Mouse (Mus musculus) frontal cortex, postnatal 25 days (tissue): Measurements from ENCODE around the gene Ghsr.
"Not testable (repeated sequence)": the region's sequence is repeated elsewhere in the genome, so short reads cannot be mapped to it uniquely, and the experiment has no call there.

Experiments
- DNase-seq, 2 experiments: peaks; one replicate each; pipeline ENCODE4 v3.0.0; 2022; ENCODE audit warnings: low spot score in 2 of 2

Gene Ghsr

DNA sequence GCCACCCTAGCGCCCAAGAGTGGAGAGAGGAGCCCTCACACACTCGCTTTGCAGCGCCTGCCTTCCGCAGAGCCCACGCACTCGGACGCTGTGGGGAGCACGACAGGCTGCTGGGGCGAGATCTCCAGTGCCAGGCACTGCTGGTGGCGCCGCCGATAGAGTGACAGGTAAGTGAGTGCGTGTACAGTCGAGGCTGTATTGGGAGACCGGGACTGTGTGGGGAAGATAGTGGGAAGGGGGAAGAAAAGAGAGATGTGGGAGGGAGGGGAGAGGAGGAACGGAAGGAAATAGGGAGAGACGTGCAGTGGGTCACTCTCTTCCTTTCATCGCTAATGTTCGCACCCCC is at the start of gene Ghsr:
Ghsr (plus strand) TSS at position 76 of the 346 bp plus-strand sequence.
- no peak for DNase-seq

DNA sequence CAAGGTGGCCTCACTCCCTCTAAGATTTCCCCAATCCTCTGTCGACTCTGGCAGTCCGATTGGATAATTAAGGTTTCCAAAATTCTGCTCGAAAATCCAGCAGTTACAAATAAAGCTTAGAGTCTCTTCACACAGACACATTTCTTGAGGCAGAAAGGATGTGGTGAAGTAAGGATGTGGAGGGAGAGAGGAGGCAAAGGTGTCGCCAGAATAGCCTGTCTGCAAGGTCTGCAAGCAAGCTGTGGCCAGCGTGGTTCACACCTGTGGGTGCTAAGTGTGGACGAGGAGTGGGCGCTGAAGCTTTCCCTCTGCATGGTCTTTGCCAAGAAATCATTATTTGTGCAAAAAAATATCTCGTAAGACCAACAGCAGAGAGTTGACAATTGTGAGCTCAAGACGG is 48.6 kb upstream of the Ghsr start:
- no peak for DNase-seq

DNA sequence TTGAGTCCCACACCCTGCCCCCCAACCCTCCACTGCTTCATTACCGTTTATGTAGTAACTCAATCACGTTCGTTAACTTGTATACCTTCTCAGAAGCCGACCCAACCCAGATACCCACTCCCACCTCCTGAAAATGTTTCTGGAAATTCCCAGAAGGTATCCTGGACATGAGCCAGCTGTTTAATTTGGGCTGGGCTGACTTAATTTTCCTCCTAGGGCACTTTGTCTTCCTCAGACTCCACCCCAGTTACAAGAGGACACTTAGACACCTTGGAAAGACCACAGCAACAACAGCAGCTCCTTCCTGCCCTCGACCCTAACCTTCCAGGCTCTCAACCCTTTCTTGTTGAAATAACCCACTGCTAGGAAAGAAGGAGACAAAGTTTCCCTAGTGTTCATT is 47.6 kb upstream of the Ghsr start:
- DNase-seq: no peak

DNA sequence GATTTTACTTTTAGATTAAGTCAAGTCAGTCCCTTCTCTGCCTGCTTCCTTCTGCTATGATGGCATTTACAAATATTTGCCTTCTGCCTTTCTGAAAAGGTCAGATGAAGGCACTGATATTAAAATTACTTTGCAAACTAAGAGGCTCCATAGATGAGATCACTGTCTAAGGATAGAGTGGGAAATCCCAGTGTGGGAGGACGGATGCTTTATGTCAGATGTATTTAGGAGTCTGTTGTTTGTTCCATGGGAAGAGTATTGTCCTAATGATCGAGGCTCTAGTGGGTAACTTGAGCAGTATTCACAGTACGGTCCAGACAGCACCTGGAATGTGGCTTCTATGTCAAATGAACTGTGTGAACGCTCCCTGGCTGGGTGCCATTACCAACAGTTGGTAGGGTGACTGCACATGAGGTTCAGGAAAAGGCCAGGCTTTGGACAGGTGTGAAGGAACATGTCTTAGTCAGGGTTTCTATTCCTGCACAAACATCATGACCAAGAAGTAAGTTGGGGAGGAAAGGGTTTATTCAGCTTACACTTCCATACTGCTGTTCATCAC is 44.4 kb upstream of the Ghsr start:
- DNase-seq: no peak

DNA sequence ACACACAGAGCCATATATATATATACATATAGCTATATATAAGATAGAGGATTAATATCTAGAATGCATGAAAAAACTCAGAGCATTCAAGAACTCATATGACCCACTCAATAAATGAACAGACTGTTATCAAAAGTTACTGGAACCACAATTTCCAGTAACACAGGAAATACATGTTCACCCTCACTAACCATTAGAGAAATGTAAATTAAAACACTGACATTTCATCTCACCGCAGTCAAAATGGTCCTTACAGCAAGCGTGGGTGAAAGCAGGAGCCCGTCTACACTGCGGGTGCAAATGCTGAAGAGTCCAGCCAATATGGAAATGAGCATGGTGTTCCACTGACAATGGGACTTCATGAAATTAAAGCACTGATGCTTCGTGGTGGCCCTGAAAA is 40.4 kb upstream of the Ghsr start:
- DNase-seq: no peak

DNA sequence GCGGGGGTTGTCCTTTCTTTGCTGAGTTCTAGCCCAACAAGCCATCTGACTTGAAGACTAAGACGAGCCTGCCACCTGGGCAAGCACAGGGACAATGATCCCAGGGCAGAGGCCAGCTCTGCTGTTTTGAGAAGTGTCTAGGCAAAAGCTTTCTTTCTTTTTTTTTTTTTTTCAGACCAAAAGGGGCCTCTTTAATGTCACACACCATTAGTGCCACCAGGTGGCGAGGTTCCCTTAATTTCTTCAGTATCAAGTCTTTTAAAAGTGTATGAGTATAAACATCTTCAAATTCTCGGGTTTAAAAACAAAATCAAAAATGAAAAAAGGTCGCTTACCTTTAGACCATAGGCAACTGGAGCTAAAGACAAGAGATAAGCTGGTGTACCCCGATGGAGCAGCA is 32.7 kb upstream of the Ghsr start:
- DNase-seq: peak; percentile 10 to 12

DNA sequence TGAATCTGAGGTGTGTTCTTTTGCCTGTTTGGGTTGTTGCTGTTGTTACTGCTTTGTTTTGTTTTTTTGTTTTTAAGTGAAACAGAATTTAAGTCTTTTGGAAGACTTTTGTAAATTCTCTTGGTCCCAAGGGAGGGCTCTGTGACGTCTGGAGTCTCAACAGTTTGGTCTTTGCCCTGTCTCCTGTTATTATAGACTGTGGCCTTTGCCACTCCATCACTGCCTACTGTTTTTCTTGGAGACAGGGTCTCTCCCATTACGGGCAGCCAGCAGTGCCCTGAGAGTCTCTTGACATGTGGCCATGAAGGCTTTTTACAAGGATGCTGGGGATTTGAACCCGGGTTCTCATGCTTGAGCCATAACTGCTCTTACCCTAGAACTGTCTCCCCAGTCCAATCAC is 32.3 kb upstream of the Ghsr start:
- no peak for DNase-seq

DNA sequence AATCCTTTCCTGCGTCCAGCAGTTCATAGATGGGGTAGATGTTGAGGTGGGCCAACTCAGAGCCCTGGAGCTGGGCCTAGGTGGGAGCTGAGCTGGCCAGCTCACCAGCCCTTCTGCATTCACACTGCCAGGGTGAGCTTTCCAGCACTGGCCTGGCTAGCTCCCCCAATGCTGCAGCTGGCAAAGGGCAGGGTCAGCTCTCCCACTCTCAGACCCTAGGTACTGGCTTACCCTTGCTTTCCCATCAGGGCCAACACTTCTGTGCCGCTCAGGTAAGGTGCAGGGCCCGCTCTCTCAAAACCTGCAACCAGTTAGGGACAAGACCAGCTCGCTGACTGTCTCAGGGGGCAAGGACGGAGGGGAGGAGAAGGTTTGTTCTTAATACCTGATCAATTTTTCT is 30.4 kb upstream of the Ghsr start:
- DNase-seq: no peak

DNA sequence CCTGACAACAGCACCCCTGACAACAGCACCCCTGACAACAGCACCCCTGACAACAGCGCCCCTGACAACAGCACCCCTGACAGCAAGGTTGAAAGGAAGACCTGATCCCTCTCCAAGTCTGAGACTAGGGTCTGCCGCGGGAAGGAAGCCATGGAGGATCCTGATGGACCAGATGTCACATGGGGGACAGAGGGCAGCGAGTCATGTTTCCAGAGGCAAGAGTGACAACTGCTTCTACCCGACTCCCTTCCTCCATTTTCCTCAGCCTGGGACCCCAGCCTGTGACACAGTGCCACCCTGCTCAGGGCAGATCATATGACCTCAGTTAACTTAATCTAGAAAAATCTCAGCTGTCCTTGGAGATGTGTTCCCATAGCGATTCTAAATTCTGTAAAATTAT is 28.7 kb upstream of the Ghsr start:
- DNase-seq: no peak

DNA sequence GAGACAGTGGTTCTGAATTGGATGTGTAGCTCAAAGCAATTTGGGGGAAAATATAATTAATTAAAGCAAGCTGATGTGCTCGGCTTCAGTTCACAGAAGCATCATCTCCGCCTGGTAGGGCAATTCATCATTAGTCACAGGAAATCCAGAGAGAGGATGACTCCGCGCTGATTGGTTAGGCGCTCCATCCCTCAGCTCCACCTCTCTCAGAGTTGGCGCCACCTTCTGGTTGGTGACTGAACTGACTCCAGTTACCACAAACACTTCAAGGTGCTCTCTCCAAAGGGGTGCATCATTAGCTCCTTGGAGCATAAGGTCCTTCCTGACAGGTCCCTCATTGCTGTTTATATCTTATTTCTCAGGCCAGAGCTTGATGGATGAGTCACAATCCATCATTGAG is 25.6 kb upstream of the Ghsr start:
- no peak for DNase-seq

DNA sequence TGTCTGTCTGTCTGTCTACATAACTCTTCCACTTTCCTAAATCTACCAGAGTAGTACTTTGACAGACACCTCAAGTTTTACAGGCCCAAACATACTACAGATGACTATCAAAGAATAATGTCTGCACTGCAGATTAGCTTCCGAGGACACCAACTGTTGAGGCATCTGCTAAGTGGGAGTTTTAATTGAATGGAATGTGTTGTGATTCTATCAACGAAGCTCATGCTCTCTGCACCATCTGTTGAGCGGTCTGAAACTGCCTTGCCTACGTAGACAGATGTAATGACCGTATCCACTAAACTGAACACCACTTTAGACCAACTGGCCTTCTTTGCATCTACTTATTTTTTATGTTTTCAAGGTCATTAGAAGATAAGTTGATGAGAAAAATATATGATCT is 22.7 kb upstream of the Ghsr start:
- DNase-seq: no peak

DNA sequence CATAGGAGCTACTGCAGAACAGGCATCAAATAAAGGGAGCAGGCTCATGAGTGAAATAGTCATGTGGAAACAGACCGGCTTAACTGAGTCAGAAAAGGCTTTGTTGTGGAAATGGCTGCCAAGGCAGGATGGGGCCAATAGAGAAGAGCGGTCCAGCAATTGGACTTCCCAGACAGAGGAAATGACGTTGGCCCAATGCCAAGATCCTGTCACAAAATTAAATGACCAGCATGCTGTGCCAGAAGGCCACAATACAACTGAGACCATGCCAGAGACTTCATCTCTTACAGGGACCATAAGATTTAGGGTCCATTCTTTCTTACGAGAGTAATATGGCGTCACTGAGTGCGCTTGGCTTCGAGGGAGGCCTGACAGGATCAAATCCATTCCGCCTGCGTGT is 20.0 kb upstream of the Ghsr start:
- no peak for DNase-seq

DNA sequence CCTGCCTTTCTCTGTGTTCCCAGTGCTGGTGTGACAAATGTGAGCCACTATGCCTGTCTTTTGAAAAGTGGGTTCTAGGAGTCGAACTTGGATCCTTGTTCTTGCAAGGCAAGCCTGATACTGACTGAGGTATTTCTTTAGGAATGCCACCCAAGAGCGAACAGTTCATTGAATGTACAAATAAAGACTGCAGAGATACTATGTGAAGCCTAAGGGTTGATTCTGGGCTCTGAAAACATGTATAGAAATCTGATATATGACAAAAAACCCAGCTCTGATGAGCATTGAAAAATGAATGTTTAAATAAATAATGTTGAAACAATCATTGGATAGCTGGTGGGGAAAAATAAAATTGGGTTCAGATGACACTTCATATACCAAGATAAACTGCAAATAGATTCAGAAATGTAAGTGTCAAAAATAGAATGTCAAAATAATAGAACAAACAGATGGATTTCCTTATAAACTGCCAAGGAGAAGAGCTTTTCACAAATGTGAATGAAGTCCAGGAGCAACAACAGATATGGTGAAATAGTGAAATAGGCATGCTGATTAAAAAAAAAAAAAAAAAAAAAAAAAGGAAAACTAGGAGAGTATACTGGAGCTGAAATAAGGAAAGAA is 11.9 kb upstream of the Ghsr start:
- DNase-seq: no peak

DNA sequence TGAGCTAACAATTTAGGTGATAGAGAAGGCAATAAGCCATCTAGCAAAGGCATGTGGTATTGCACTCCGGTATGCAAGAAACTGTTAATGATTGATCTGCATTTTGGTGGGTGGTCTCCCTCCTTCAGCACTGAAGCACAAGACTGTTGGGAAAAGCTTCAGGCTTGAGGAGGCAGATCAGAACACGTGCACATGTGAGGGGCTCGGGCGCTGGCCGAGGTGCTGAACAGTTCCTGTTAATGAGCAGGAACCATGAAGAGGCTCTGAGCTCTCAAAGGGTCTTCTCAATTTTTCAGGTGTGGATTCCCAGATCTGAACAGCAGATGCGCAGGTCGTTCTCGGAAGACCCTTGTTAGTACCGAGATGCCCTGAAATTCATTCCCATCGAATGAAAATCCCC is 1.0 kb upstream of the Ghsr start:
- no peak for DNase-seq

DNA sequence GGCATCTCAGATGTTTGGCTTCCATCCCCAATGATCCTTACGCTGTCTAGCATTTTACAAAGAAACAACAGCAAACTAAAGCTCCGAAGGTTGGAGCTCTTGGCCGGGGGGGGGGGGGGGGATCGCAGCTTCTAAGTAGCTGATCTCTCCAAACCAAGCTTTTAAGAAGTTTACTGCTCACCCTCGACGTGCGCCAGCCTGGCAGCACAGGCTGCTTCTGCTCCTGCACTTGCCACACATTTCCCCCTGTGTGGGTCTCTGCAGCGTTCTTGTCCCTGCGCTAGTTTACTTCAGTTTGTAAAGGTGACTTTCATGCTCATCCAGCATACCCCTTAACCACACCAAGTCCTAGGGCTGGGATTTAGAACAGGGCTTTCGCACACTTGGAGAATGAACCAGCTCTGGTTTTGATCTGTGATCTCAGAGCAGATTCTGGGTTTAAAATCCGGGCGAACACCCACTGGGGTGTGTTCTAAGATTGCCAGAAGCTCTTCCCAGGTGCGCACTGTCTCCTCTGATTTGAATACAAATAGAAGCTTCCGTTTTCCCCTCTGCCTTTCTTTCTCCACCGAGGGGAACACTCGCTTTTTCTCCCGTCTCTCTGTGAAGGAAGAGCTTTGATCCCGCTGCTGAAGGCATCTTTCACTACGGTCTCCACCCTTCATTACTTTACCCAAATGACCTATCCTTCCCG is 422 bp upstream of the Ghsr start:
- no peak for DNase-seq

DNA sequence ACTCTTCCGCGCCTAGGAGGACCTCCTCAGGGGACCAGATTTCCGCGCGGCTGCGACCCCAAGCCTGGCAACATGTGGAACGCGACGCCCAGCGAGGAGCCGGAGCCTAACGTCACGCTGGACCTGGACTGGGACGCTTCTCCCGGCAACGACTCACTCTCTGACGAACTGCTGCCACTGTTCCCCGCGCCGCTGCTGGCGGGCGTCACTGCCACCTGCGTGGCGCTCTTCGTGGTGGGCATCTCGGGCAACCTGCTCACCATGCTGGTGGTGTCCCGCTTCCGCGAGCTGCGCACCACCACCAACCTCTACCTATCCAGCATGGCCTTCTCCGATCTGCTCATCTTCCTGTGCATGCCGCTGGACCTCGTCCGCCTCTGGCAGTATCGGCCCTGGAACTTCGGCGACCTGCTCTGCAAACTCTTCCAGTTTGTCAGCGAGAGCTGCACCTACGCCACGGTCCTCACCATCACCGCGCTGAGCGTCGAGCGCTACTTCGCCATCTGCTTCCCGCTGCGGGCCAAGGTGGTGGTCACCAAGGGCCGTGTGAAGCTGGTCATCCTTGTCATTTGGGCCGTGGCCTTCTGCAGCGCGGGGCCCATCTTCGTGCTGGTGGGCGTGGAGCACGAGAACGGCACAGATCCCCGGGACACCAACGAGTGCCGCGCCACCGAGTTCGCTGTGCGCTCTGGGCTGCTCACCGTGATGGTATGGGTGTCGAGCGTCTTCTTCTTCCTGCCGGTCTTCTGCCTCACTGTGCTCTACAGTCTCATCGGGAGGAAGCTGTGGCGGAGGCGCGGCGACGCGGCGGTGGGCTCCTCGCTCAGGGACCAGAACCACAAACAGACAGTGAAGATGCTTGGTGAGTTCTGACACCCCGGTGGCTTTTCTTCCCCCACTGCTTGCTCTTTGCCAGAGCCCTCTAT is 837 bp downstream of the Ghsr start:
- no peak for DNase-seq

DNA sequence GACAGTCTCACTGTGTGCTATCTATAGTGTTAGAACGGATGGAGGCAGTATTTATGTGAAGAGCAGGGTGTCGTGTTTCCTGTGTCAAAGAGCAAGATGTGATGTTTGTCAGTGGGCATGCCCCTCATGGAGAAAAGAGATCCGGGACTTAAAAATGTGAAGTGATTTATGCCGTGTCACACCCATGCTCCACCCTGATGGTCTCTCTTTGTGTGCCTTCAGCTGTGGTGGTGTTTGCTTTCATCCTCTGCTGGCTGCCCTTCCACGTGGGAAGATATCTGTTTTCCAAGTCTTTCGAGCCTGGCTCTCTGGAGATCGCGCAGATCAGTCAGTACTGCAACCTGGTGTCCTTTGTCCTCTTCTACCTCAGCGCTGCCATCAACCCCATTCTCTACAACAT is 3.2 kb downstream of the Ghsr start:
- DNase-seq: no peak

DNA sequence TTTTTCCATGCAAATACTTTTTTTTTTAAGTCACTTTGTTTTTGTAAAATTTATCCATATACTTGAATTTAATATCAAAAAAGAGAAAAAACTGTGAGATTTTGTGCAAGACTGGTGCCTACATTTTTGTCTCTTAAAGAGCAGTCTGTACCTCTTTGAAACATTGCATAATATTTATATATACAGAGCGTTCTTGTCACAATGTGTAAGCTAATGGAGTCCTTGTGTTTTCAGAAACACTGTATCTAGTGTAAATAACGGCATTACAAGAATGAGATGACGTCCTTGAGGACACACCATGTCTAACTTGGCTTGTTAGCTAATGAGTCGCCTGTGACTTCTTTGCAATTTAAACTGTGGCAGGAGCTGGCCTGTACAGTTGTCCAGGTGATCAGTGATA is 6.8 kb downstream of the Ghsr start:
- no peak for DNase-seq

DNA sequence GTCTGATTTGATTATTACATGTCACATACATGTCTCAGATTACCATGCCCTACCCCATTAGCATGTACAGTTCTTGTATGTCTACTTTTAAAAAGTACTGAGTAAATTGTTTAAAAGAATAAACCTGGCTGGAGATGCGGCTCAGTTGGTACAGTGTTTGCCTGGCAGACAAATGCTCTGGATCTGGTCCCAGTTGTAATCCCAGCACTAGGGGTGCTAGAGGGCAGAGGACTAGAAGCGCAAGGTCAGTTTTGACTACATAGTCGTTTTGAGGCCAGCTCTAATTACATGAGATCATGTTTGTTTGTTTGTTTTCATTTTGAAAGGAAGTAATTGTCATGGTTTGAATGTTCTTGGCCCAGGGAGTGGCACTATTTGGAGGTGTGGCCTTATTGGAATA is 13.7 kb downstream of the Ghsr start:
- DNase-seq: no peak

DNA sequence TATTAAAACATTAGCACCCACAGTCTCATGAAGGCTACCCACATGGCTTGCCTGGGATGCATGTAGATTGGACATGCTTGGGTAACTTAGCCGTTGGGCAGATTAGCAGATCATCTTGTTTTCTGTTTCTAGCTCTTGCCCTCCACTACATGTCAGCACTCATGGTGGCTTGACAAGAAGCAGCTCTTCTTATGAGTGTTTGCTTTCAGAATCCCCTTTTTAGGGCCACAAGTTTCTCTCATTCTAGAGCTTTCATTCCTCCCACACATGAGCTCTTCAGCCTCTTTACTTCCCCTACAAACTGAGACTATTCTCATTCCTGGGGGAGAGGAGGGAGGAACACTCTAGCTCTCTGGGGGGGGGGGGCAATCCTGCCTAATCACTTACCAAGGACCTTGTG is 18.8 kb downstream of the Ghsr start:
- DNase-seq: no peak

DNA sequence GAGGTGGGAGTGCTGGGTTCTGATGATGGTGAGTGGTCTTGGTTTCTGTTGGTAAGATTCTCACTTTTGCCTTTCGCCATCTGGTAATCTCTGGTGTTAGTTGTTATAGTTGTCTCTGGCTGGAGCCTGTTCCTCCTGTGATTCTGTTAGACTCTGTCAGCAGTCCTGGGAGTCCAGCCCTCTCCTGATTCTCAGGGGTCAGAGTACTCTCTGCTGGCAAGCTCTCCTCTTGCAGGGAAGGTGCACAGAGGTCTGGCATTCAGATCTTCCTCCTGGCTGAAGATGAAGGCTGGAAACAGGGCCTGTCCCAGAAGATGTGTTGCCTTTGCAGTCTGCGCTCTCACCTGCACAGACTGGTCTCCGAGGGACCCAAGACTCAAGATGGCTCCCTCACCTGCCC is 29.8 kb downstream of the Ghsr start:
- not testable (repeated sequence) for DNase-seq

DNA sequence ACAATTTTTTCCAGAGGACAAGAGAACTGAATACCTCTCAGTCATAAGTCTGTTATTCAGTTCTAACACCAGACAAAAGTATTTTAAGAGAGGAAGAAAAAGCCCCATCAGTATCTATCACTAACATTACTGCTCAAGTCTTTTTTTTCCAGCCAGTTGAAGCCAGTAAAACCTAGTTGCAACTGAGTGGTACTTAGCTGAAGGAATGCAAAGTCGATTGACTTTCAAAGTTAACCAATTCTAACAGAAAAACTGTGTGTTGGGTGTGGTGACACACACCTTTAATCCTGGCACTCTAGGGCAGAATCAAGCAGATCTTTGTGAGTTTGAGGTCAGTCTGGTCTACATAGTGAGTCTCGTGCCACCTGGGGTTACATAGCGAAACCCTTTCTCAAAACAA is 35.3 kb downstream of the Ghsr start:
- DNase-seq: no peak

DNA sequence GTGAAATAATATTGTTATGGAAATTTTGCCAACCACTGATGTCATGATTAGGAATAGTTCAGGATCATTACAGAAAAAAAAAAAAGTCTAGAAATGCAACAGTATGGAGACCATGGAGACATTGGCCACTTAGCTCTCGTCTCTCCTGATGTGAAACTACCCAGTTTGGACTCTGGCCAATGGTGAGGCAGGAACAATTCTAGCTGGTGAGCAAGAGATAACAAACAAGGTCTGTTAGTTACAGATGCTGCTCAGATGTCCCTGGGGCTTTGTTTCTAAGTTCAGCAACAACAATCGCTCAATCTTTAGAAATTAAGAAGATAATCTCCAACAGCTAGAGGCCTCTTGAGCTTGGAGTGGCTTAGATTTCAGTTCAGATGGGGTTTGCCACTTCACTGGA is 37.4 kb downstream of the Ghsr start:
- DNase-seq: no peak
